Mouse (Mus musculus): ENCODE measurements around the gene Umod.

Gene Umod

DNA sequence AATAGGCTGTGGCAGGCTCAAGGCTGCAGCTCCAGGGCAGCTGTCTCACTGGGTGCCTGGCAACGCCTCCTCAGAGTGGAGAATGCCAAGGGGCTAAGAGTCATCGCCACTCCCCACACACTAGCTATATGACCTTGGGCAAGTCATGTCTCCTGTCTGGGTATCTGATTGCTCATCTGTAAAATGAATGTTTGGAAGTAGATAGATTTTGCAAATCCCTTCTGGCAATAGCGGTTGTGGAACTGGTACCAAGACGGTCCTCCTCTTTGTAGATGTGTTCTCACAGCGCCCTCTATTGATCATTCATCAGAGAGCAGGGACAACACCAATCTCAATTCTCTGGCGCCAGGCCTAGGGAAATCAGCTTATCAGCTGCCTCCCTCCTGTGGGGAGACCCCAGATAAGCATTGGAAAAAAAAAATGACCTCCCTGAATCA, 51.9 kb downstream of the Umod start:
- no peak for DNase-seq (ENCODE audit: low spot score)

DNA sequence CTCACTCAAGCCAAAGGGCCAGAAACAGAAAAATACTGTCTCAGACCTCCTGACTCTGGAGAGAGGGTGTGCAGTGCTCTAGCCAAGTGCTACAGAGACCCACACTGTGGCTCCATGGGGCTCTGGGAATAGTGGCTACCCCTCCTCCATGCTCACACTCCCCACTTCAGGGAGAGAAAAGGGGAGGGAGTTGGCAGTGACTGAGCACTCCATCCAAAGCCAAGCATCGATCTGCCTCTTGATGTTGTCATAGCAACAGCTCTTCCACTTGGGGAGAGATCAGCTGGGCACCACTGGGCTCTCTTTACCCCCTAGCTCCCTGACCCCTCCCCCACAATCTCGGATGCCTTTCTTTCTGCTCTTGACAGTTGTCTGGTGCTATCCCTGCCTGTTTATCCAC, 58.4 kb downstream of the Umod start:
- DNase-seq (ENCODE audit: low spot score): no peak

- DNase-seq (ENCODE audit: low spot score): no peak
These were observed 60.6 kb downstream of the Umod start for GRCm38 (mm10) chr7:119418523-119418922.

Data from lung, postnatal 25 days (tissue).